Comparison of ENCODE assay signal across 8 mouse cellular contexts in genomic region chr8:70131166-70131883, GRCm38 (mm10). TPM values are rescaled to one million over a fixed set of nuclear protein-coding genes. Genes with fewer than 3 reads are reported as not detected.
DNase-seq lines count a peak whose midpoint lies in the region; ATAC-seq and TF ChIP-seq lines count a peak whose summit lies in the region.

Gene Nr2c2ap (plus strand): TSS chr8:70131333.

- peak within 1 kb of the TSS; percentile 74 for H3K4me3 ChIP-seq in embryonic facial prominence, embryonic 12.5 days
- peak within 1 kb of the TSS; percentile 66 for H3K4me3 ChIP-seq in kidney, adult 2 months (ENCODE audit: insufficient read depth, low read depth, low read length)
- peak within 1 kb of the TSS; percentile 73 for H3K4me3 ChIP-seq in limb, embryonic 14.5 days (replicated peaks; ENCODE audit: low read length)
- peak within 1 kb of the TSS; percentile 44 for H3K4me3 ChIP-seq in midbrain, postnatal 0 days (ENCODE audit: low read depth, low read length)

- peak within 1 kb of the TSS; percentile 61 for H3K9ac ChIP-seq in embryonic facial prominence, embryonic 12.5 days
- H3K9ac ChIP-seq in limb, embryonic 14.5 days (ENCODE audit: low read depth, low read length, severe bottlenecking): peak within 1 kb of the TSS; percentile 61
- peak within 1 kb of the TSS; percentile 61 for H3K9ac ChIP-seq in midbrain, postnatal 0 days (replicated peaks; ENCODE audit: low read length, poor library complexity, severe bottlenecking)

- no peaks in the 10 kb centered on the region for H3K27me3 ChIP-seq in embryonic facial prominence, embryonic 12.5 days
- no peaks in the 10 kb centered on the region for H3K27me3 ChIP-seq in kidney, adult 2 months (replicated peaks; ENCODE audit: control insufficient read depth, insufficient read depth, low read length)
- no peaks in the 10 kb centered on the region for H3K27me3 ChIP-seq in limb, embryonic 14.5 days (ENCODE audit: control insufficient read depth, insufficient read depth, low read length)
- no peaks in the 10 kb centered on the region for H3K27me3 ChIP-seq in midbrain, postnatal 0 days (ENCODE audit: insufficient read depth, low read length)

- H3K36me3 ChIP-seq in embryonic facial prominence, embryonic 12.5 days: peaks cover 39% of the 10 kb centered on the region
- no peaks in the 10 kb centered on the region for H3K36me3 ChIP-seq in kidney, adult 2 months (ENCODE audit: control insufficient read depth, insufficient read depth, low read length)
- peaks cover 41% of the 10 kb centered on the region for H3K36me3 ChIP-seq in limb, embryonic 14.5 days (ENCODE audit: control insufficient read depth, insufficient read depth, low read length)
- H3K36me3 ChIP-seq in midbrain, postnatal 0 days (ENCODE audit: insufficient read depth, low read length): peaks cover 25% of the 10 kb centered on the region

- peak; percentile 59 for ATAC-seq in embryonic facial prominence, embryonic 12.5 days (ENCODE audit: insufficient number of reproducible peaks, insufficient read depth, low FRiP score, low TSS enrichment)
- ATAC-seq in limb, embryonic 14.5 days (ENCODE audit: low FRiP score, low read depth): peak; percentile 88
- peak; percentile 68 for ATAC-seq in midbrain, postnatal 0 days (ENCODE audit: low FRiP score)

- WGBS in embryonic facial prominence, embryonic 12.5 days: 1% methylated on average over 37 of the region's 37 CpGs
- 2% methylated on average over 37 of the region's 37 CpGs for WGBS in kidney, adult 2 months
- 1% methylated on average over 35 of the region's 37 CpGs for WGBS in limb, embryonic 14.5 days
- 1% methylated on average over 37 of the region's 37 CpGs for WGBS in midbrain, postnatal 0 days

- peaks cover 10% of the 10 kb centered on the region; the same call in 1 of the 2 replicates for H3K4me1 ChIP-seq in embryonic facial prominence, embryonic 12.5 days
- H3K4me1 ChIP-seq in kidney, adult 2 months (ENCODE audit: control insufficient read depth, insufficient read depth, low read length): peaks cover 9% of the 10 kb centered on the region; the same call in 1 of the 2 replicates
- 0 out of 2 replicates have a peak, but pooled peaks cover 6% of the 10 kb centered on the region for H3K4me1 ChIP-seq in limb, embryonic 14.5 days (ENCODE audit: control insufficient read depth, insufficient read depth, low read length)
- H3K4me1 ChIP-seq in midbrain, postnatal 0 days (ENCODE audit: insufficient read depth, low read length): no peaks in the 10 kb centered on the region; the same call in 1 of the 2 replicates

- no peaks in the 10 kb centered on the region for H3K9me3 ChIP-seq in embryonic facial prominence, embryonic 12.5 days
- no peaks in the 10 kb centered on the region for H3K9me3 ChIP-seq in limb, embryonic 14.5 days (ENCODE audit: control insufficient read depth, low read length)
- H3K9me3 ChIP-seq in midbrain, postnatal 0 days (ENCODE audit: low read length): no peaks in the 10 kb centered on the region

- H3K27ac ChIP-seq in embryonic facial prominence, embryonic 12.5 days: no peak within 1 kb of the TSS
- no peak within 1 kb of the TSS for H3K27ac ChIP-seq in kidney, adult 2 months (ENCODE audit: insufficient read depth, low read depth, low read length)
- H3K27ac ChIP-seq in limb, embryonic 14.5 days (replicated peaks; ENCODE audit: low read depth, low read length): no peak within 1 kb of the TSS
- peak within 1 kb of the TSS; percentile 57 for H3K27ac ChIP-seq in midbrain, postnatal 0 days (ENCODE audit: low read depth, low read length)

- no peak for TF ChIP-seq CTCF in kidney, adult 2 months (conservative IDR thresholded peaks at IDR 0.05; ENCODE audit: insufficient read depth, insufficient read length, low read depth, low read length)
- peak; percentile 40; the same call in 1 of the 2 replicates for TF ChIP-seq CTCF in midbrain, postnatal 0 days (IDR thresholded peaks at IDR 0.05)

- peak; percentile 89 for DNase-seq in 3134 (ENCODE audit: extremely low read depth, insufficient read length, low spot score)
- DNase-seq in adrenal gland, postnatal 14 days: peak; percentile 92
- peak; percentile 89 to 90 for DNase-seq in heart, adult 18-20 months
- peak; percentile 90 for DNase-seq in kidney, adult 2 months
- peak; percentile 90 for DNase-seq in limb, embryonic 14.5 days (ENCODE audit: low spot score)
- DNase-seq in midbrain, postnatal 0 days (ENCODE audit: low spot score): peak; percentile 94
- DNase-seq in spleen, postnatal 14 days (ENCODE audit: low spot score in 2 of 2): peak; percentile 64 to 76

- peak within 1 kb of the TSS; percentile 79 for H3K4me2 ChIP-seq in embryonic facial prominence, embryonic 12.5 days (replicated peaks)
- H3K4me2 ChIP-seq in limb, embryonic 14.5 days (replicated peaks; ENCODE audit: low read depth, low read length, severe bottlenecking): peak within 1 kb of the TSS; percentile 82
- peak within 1 kb of the TSS; percentile 71 for H3K4me2 ChIP-seq in midbrain, postnatal 0 days (ENCODE audit: low read depth, low read length, poor library complexity, severe bottlenecking)

- TF ChIP-seq POLR2A in kidney, adult 2 months (IDR thresholded peaks at IDR 0.05; ENCODE audit: low read depth, low read length): no peak
- TF ChIP-seq POLR2A in limb, embryonic 14.5 days (IDR thresholded peaks at IDR 0.05; ENCODE audit: borderline replicate concordance, extremely low read depth, insufficient read depth, insufficient read length): peak; percentile 36; the same call in 1 of the 2 replicates

RNA-seq across cellular contexts. Expression of gene Nr2c2ap, which starts in this region (rescaled TPM):
- 15.0 and 18.4 TPM in 2 replicates for total RNA-seq in adrenal gland, postnatal 14 days (2021)
- polyA plus RNA-seq in embryonic facial prominence, embryonic 12.5 days (2016; fragmentation: Nextera tagmentation; extraction: Ambion mirVana): 24.2 and 25.0 TPM in 2 replicates
- 1 to 10 TPM; 7.5 to 7.9 TPM for total RNA-seq in heart, adult 18-20 months (2021)
- polyA plus RNA-seq in kidney, adult 2 months (2012; rRNA removed): 13.8 and 14.8 TPM in 2 replicates
- 17.4 and 19.3 TPM in 2 replicates for polyA plus RNA-seq in limb, embryonic 14.5 days (2012; rRNA removed)
- polyA plus RNA-seq in limb, embryonic 14.5 days (2014; fragmentation: Nextera tagmentation; extraction: Ambion mirVana): 18.3 and 20.8 TPM in 2 replicates
- total RNA-seq in midbrain, postnatal 0 days (2014; rRNA removed): 5.4 and 7.7 TPM in 2 replicates
- polyA plus RNA-seq in midbrain, postnatal 0 days (2015; fragmentation: Nextera tagmentation; extraction: Ambion mirVana): 42.1 and 44.1 TPM in 2 replicates
